ENCODE assay signal across 21 mouse cellular contexts in genomic region chr10:49368601-49369000, GRCm38 (mm10).
DNase-seq lines count a peak whose midpoint lies in the region; ATAC-seq and TF ChIP-seq lines count a peak whose summit lies in the region.
"Had no signal": no experiment of that assay in that cellular context is flagged by ENCODE, and none has a peak within 500 bp of the region (broad histone marks: within the 10 kb centered on the region; RNA-seq: fewer than 3 reads in every experiment).

No protein-coding gene starts in this region.

- intact Hi-C loops in heart, postnatal 14 days (cut with DNase I), result no loop called here

- DNase-seq in cerebellum, postnatal 4 days (ENCODE audit: low spot score in 2 of 2), result no peak
- DNase-seq in cerebellum, adult 2 months, result peak; percentile 70 to 85
- DNase-seq in cerebellum, postnatal 10 days, result peak; percentile 12 to 13
- DNase-seq in skeletal muscle tissue, adult 2 months (ENCODE audit: low read depth, low spot score), result peak; percentile 1
- no peak for DNase-seq in gastrocnemius, adult 18-20 months (ENCODE audit: low spot score)
- no peak for DNase-seq in gastrocnemius, adult 8-10 months (ENCODE audit: low spot score in 2 of 2)
- DNase-seq in heart, postnatal 14 days, result no peak
- DNase-seq: adrenal gland, adult 8-10 months; adrenal gland, postnatal 36 days; B cell, adult 2 months; forebrain, postnatal 0 days; gastrocnemius, adult 2 months; gastrocnemius, postnatal 36 days; heart, postnatal 4 days; kidney, adult 2 months had no signal

- H3K4me1 ChIP-seq in cerebellum, adult 2 months (ENCODE audit: control insufficient read depth, insufficient read depth, low read length), result peaks cover 8% of the 10 kb centered on the region; the same call in 1 of the 2 replicates
- H3K4me1 ChIP-seq: forebrain, embryonic 13.5 days; heart, embryonic 13.5 days had no signal

- H3K27ac ChIP-seq in cerebellum, adult 2 months (ENCODE audit: insufficient read depth, low read length), result peak overlapping the region; percentile 68
- H3K27ac ChIP-seq: forebrain, embryonic 13.5 days; gastrocnemius, adult 2 months; heart, embryonic 13.5 days; hindbrain, embryonic 14.5 days had no signal

- H3K4me3 ChIP-seq in cerebellum, adult 2 months (replicated peaks; ENCODE audit: insufficient read depth, low read depth, low read length), result no peak overlapping the region
- H3K4me3 ChIP-seq: forebrain, embryonic 13.5 days; gastrocnemius, adult 2 months; heart, embryonic 13.5 days had no signal

- H3K27me3 ChIP-seq in cerebellum, adult 2 months (ENCODE audit: control insufficient read depth, insufficient read depth, low read length), result no peaks in the 10 kb centered on the region
- H3K27me3 ChIP-seq: forebrain, embryonic 13.5 days; heart, embryonic 13.5 days had no signal

- no peak for TF ChIP-seq CTCF in cerebellum, adult 2 months (IDR thresholded peaks at IDR 0.05; ENCODE audit: borderline replicate concordance, insufficient read depth, low read depth, low read length)

- WGBS in cerebellum, adult 2 months, result 19% methylated on average over 2 of the region's 2 CpGs

- peak; percentile 98 for ATAC-seq in cerebellum, adult (ENCODE audit: insufficient number of reproducible peaks, low FRiP score, low TSS enrichment)
- ATAC-seq: CD4-positive, CD25-positive, alpha-beta regulatory T cell, adult 4 months; forebrain, embryonic 13.5 days; forebrain, postnatal 0 days; intestine, embryonic 16.5 days had no signal

- no peak for TF ChIP-seq POLR2A in cerebellum, adult 2 months (IDR thresholded peaks at IDR 0.05; ENCODE audit: borderline replicate concordance, insufficient read depth, low read length)

Comparison
In these comparisons a context has a peak if more than half of its experiments do, and no peak if none do; other contexts are left out.
1. DNase-seq: peak in cerebellum, adult 2 months (2 of 2), cerebellum, postnatal 10 days (2 of 2) and skeletal muscle tissue, adult 2 months (single experiment); none in cerebellum, postnatal 4 days (0 of 2), gastrocnemius, adult 18-20 months (single experiment), gastrocnemius, adult 8-10 months (0 of 2) and heart, postnatal 14 days (0 of 2).